Mouse (Mus musculus): ENCODE data around the gene Myo5c. TPM values are rescaled to one million over a fixed set of nuclear protein-coding genes. Genes with fewer than 3 reads are reported as not detected.
A peak's percentile ranks its signal among the peaks of the same experiment; 100 is the strongest.
"Not testable (repeated sequence)": the region's sequence is repeated elsewhere in the genome, so short reads cannot be mapped to it uniquely, and the experiment has no call there.

Gene Myo5c
- polyA plus RNA-seq, 1 experiment from 2014 or later: 0.98 TPM

DNA sequence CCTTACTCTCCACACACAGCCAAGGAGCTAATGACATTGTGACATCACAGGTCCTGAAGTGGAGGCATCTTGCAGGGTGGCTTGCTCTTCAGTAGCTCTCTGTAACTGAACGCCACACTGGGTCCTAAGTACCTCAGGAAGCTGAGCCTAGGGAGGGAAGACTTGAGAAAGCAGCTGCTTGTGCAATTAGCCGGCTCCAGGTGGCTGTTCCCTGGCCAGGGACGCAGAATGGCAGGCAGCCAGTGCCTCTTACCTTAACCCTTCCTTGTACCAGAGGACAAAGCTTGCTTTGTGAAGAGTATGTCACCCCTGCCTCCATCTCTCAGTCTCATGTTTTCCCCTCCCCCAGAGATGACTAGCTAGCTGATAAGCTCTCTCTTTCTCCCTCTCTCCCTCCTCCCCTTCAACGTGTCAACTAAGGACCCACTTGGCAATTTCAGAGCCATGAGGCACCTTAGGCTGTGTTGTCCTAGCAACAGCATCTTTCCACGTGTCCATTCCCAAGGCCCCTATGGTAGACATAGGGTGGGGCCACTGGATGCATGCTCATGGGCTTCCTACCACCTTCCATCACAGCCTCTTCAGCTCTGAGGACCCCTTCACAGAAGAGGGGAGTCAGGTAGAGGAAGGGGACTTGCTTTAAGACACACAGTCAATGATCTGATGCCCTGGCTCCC is 12.0 kb downstream of the Myo5c start:
- no peak for DNase-seq (ENCODE audit: low spot score)

GRCm38 (mm10) chr9:75244527-75244926 is 12.7 kb downstream of the Myo5c start:
- DNase-seq (ENCODE audit: low spot score): no peak

DNA sequence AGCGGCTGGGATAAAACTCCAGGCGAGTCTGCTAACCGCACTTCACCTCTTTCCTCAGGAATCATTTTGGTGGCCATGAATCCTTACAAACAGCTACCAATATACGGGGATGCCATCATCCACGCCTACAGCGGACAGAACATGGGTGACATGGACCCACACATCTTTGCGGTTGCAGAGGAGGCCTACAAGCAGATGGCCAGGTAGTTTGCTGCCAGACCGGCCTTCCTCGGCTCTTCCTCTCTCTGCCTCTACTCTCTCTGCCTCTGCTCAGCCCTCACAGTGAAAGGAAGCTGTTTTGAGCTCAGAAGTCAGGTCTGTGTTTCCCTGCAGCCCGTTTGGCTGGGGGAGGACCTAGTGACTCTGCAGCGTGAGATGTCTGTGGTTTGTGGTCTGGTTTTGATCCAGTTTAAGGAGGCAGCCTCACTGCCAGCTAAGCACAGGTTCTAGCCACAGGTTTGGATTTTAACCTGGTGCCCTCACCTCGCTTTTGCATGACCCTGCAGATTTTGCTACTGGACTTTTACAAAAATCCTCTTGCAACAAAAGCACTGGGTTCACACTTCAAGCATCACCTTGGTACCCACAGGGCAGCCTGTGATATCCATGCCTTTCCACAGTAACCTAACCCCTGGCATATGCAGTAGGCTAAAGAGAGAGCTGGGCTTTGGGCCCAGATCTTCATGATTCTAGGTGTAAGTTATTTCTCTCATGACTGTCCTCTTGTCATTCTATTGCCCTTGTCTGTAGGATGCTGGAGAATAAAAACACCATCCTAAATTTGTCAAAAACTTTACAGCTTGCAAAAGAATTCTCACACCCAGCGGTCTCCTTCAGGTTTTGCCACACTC is 14.5 kb downstream of the Myo5c start:
- peak; percentile 64 for DNase-seq (ENCODE audit: low spot score)

DNA sequence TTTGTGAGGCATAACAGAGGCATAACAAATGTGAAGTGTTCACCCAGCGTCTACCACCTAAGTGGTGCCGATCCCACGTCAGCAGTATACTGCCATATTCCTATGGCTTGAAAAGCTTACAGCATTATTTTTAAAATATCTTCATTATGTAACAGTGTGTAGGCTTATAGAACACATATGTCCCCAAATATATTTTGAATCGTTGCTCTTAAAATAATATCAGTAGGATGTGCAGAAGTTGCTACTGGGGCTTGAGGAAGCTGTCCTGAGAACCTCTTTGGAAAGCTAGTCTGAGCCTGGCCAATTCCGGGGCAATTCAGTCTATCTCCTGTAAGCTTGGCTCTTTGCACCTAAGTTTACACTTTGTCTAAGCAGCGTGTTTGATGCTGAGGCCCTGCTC is 16.1 kb downstream of the Myo5c start:
- DNase-seq (ENCODE audit: low spot score): no peak

DNA sequence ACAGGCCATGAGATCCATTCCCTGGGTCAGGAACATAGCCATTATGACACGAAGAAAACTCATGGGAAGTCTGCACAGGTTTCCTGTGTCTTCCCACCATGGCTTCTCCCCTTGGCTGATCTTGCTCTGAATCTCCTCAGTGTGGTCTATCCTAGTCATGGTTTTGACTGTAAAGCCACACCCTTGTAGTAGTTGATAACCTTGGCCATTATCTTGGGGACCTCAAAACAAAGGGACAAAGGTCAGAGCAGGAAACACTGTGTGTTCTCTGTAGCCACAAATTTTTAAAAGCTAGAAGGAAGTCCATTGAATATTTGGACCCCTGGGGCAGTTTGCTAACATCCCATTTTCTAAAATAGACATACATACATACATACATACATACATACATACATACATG is 16.5 kb downstream of the Myo5c start:
- DNase-seq (ENCODE audit: low spot score): no peak

GRCm38 (mm10) chr9:75248874-75249273 is 17.1 kb downstream of the Myo5c start:
- DNase-seq (ENCODE audit: low spot score): no peak

DNA sequence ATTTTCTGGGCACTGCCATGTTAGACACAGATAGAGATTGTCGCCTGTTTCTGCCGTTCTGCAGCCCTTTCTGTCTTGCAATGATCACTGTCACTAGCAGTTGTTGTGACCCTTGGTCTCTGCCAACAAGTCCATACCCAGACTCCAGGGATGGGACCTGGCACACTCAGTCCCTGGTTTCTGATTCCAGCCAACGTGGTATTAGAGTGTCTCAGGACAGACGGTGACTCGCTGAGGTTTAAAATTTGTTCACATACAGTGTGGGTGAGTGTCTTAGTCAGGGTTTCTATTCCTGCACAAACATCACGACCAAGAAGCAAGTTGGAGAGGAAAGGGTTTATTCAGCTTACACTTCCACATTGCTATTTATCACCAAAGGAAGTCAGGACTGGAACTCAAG is 21.3 kb downstream of the Myo5c start:
- not testable (repeated sequence) for DNase-seq (ENCODE audit: low spot score)

GRCm38 (mm10) chr9:75253766-75254165 is 21.9 kb downstream of the Myo5c start:
- peak; percentile 57 for DNase-seq (ENCODE audit: low spot score)

GRCm38 (mm10) chr9:75254196-75254955 is 22.6 kb downstream of the Myo5c start:
- peak; percentile 44 for DNase-seq (ENCODE audit: low spot score)

GRCm38 (mm10) chr9:75255820-75256545 is 24.2 kb downstream of the Myo5c start:
- DNase-seq (ENCODE audit: low spot score): peak; percentile 37

DNA sequence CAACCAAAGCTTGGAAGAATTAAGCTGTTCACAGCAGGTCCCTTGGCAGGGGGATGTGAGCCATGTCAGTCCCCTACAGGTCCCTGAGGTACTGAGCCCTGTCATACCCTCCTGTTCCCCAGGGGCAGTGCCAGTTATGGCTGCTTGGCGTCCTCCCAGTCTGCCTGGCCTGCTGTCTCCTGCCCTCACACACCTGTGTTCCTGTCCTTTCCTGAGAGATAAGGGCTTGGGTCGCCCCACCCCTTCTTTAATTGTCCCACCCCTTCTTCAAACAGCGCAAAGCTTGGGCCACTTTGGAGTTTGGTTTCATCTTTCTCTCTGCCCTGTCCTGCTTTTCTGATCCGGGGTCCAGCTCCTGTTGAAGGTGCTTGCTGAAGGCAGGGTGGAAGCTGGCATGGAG is 27.0 kb downstream of the Myo5c start:
- no peak for DNase-seq (ENCODE audit: low spot score)

DNA sequence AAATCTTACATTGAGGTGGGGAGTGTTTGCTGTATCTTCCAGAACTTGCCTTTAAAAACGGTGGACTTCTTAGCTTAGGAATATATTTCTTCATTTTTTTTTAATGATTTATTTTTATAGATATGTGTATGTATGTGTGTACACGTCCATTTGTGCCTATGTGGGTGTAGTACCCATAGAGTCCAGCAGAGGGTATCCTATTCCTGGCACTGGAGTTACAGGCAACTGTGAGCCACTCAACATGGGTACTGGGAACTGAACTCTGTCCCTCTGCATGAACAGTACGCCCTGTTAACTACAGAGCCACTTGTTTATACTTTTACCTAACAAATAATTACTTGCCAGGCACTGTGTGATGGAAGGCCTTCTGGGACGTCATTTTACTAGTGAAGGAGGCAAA is 27.8 kb downstream of the Myo5c start:
- no peak for DNase-seq (ENCODE audit: low spot score)

DNA sequence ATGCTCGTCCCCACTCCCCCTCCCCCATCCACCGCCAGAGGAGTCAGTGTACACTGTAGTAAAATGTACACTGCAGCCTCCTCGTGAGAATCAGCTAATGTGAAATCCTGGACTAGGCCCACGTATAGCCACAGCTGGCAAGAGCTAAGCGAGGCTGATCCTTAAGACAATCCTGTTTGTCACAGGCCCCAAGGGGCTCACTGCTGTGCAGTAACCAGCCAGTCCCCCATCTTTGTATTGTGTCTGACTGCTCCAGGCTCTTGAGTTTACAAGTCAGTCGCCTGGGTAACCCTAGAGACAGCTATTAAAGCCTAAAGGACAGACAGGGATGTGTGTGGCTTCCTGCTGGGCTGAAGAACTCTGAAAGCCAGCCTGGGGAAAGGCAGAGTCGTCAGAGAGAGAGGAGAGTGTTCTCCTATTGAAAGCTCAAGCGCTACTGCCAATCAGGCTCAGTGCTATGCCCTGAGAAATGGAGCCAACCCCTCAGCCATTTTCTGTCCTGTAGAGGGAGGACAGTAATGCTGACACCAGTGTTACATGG is 29.6 kb downstream of the Myo5c start:
- DNase-seq (ENCODE audit: low spot score): no peak

- DNase-seq (ENCODE audit: low spot score): peak; percentile 53
Observed at GRCm38 (mm10) chr9:75262235-75262826, 30.5 kb downstream of the Myo5c start.

- no peak for DNase-seq (ENCODE audit: low spot score)
Observed at GRCm38 (mm10) chr9:75264008-75264718, 32.3 kb downstream of the Myo5c start.

GRCm38 (mm10) chr9:75267147-75267546 is 35.3 kb downstream of the Myo5c start:
- no peak for DNase-seq (ENCODE audit: low spot score)

DNA sequence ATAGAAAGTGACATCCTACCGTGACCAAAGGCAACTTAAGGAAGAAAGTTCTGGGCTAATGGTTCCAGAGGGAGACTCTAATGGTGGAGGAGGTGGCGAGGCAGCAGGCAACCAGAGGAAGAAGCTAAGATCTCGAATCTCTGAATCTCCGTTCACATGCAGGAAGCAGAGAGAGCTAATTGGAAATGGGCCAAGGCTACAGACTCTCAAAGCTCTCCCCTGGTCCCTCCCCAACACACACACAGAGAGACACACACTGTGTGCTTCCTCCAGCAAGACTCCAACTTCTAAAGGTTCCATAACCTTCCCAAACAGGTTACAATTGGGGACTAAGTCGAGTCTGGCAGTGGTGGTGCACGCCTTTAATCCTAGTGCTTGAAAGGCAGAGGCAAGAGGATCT is 38.6 kb downstream of the Myo5c start:
- DNase-seq (ENCODE audit: low spot score): no peak

DNA sequence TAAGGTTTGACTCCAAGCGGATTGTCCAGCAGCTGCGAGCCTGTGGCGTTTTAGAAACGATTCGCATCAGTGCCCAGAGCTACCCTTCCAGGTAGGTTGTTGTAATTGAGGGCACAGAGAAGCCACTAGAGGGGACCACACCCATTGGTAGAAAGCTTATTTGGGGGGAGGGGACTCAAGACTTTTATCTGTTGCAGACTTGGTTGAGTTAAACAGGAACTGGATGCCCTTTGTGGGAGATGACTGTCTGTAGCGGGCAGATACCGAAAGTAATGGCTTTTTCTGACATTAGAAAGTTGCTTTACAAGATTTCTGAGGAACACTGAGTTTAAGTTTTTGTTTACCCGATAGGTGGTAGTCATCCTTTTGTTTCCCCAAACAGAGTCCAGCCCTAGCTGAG is 39.7 kb downstream of the Myo5c start:
- no peak for DNase-seq (ENCODE audit: low spot score)

- no peak for DNase-seq (ENCODE audit: low spot score)
Observed at GRCm38 (mm10) chr9:75273646-75274045, 41.8 kb downstream of the Myo5c start.

DNA sequence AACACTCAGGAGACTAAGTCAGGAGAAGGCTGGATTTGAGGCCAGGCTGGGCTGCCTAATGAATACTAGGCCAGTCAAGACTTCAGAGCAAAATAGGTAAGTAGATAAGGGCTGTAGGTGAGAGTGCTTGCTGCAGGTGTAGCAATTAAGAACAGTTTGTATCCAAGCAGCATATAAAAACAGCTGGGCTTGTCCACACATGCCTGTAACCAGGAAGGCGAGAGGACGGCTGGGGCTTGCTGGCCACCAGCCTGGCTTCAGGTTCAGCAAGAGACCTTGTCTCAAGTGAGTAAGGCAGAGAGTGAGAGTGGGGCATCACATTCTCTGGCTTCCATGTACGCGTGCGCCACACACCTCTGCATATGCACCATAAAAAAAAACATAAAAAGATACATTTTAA is 42.7 kb downstream of the Myo5c start:
- no peak for DNase-seq (ENCODE audit: low spot score)

Data from thymus, postnatal 0 days (tissue).